8 mouse cellular contexts compared by ENCODE assay signal in genomic region chr7:25710519-25711130, GRCm38 (mm10). TPM values are rescaled to one million over a fixed set of nuclear protein-coding genes. Genes with fewer than 3 reads are reported as not detected.
DNase-seq lines count a peak whose midpoint lies in the region; ATAC-seq lines count a peak whose summit lies in the region.

No protein-coding gene starts in this region.

- DNase-seq in adrenal gland, postnatal 14 days: peak; percentile 68
- no peak for DNase-seq in adrenal gland, adult 8-10 months
- DNase-seq in right cerebral cortex, adult 18-20 months: peak; percentile 81
- no peak for DNase-seq in right cerebral cortex, postnatal 4 days
- DNase-seq in lung, postnatal 10 days: peak; percentile 51
- no peak for DNase-seq in testis, postnatal 10 days (ENCODE audit: low spot score)

- no peaks in the 10 kb centered on the region for H3K27me3 ChIP-seq in hindbrain, embryonic 12.5 days

- no peak overlapping the region for H3K27ac ChIP-seq in hindbrain, embryonic 12.5 days

- no peaks in the 10 kb centered on the region for H3K9me3 ChIP-seq in hindbrain, embryonic 12.5 days (replicated peaks)

- H3K4me3 ChIP-seq in hindbrain, embryonic 12.5 days: no peak overlapping the region

- 10% methylated on average over 7 of the region's 7 CpGs for WGBS in hindbrain, embryonic 12.5 days

- peak overlapping the region; percentile 49 for H3K9ac ChIP-seq in hindbrain, embryonic 12.5 days

- peaks cover 36% of the 10 kb centered on the region for H3K36me3 ChIP-seq in hindbrain, embryonic 12.5 days

- peaks cover 36% of the 10 kb centered on the region for H3K4me1 ChIP-seq in hindbrain, embryonic 12.5 days

- peak overlapping the region; percentile 24 for H3K4me2 ChIP-seq in hindbrain, embryonic 12.5 days (replicated peaks)

- ATAC-seq in hindbrain, embryonic 12.5 days (ENCODE audit: low FRiP score): peak; percentile 23; the same call in 1 of the 2 replicates
- no peak for ATAC-seq in erythroid progenitor cell, adult 5-6 weeks (replicated peaks; ENCODE audit: low FRiP score, poor library complexity, severe bottlenecking)

RNA-seq across cellular contexts. Expression of gene Ccdc97, which starts 8.3 kb away (rescaled TPM):
- 43.8 and 45.0 TPM in 2 replicates for total RNA-seq in adrenal gland, postnatal 14 days (2021)
- 10 to 100 TPM; 51.3 to 63.7 (median 56.9) TPM for total RNA-seq in adrenal gland, adult 8-10 months (2022)
- 32.8 and 36.0 TPM in 2 replicates for polyA plus RNA-seq in hindbrain, embryonic 12.5 days (2016; fragmentation: Nextera tagmentation; extraction: Ambion mirVana)
- 28.1 and 29.9 TPM in 2 replicates for total RNA-seq in erythroid progenitor cell, adult 5-6 weeks (2015; ENCODE audit: low replicate concordance)
- 13.9 and 34.8 TPM in 2 replicates for total RNA-seq in erythroid progenitor cell, adult 5-6 weeks (2017; ENCODE audit: low replicate concordance)

RNA-seq across cellular contexts. Expression of gene Tgfb1, which starts 23.8 kb away (rescaled TPM):
- 52.7 and 68.0 TPM in 2 replicates for total RNA-seq in adrenal gland, postnatal 14 days (2021)
- 10 to 100 TPM; 23.8 to 41.1 (median 32.4) TPM for total RNA-seq in adrenal gland, adult 8-10 months (2022)
- polyA plus RNA-seq in hindbrain, embryonic 12.5 days (2016; fragmentation: Nextera tagmentation; extraction: Ambion mirVana): 1.6 and 1.8 TPM in 2 replicates
- total RNA-seq in erythroid progenitor cell, adult 5-6 weeks (2015; ENCODE audit: low replicate concordance): 72.4 and 95.2 TPM in 2 replicates
- 15.0 and 19.8 TPM in 2 replicates for total RNA-seq in erythroid progenitor cell, adult 5-6 weeks (2017; ENCODE audit: low replicate concordance)

RNA-seq across cellular contexts. Expression of gene B9d2, which starts 30.0 kb away (rescaled TPM):
- total RNA-seq in adrenal gland, postnatal 14 days (2021): 17.8 TPM in 2 replicates
- total RNA-seq in adrenal gland, adult 8-10 months (2022): 10 to 100 TPM; 17.7 to 27.0 (median 21.4) TPM
- 25.9 and 30.8 TPM in 2 replicates for polyA plus RNA-seq in hindbrain, embryonic 12.5 days (2016; fragmentation: Nextera tagmentation; extraction: Ambion mirVana)
- total RNA-seq in erythroid progenitor cell, adult 5-6 weeks (2015; ENCODE audit: low replicate concordance): 8.4 and 8.6 TPM in 2 replicates
- total RNA-seq in erythroid progenitor cell, adult 5-6 weeks (2017; ENCODE audit: low replicate concordance): 2.1 and 10.1 TPM in 2 replicates

RNA-seq across cellular contexts. Expression of gene Tmem91, which starts 35.7 kb away (rescaled TPM):
- 0.78 and 0.86 TPM in 2 replicates for total RNA-seq in adrenal gland, postnatal 14 days (2021)
- under 1 TPM in 1 of 4 experiments, not detected in 3; 0.77 TPM for total RNA-seq in adrenal gland, adult 8-10 months (2022)
- polyA plus RNA-seq in hindbrain, embryonic 12.5 days (2016; fragmentation: Nextera tagmentation; extraction: Ambion mirVana): 3.5 and 4.6 TPM in 2 replicates
- not detected in 2 replicates for total RNA-seq in erythroid progenitor cell, adult 5-6 weeks (2015; ENCODE audit: low replicate concordance)
- 4.2 TPM in 1 of 2 replicates, not detected in the other for total RNA-seq in erythroid progenitor cell, adult 5-6 weeks (2017; ENCODE audit: low replicate concordance)

RNA-seq across cellular contexts. Expression of gene Hnrnpul1, which starts 43.9 kb away (rescaled TPM):
- total RNA-seq in adrenal gland, postnatal 14 days (2021): 119 and 130 TPM in 2 replicates
- total RNA-seq in adrenal gland, adult 8-10 months (2022): 100 to 1,000 TPM in 3 of 4 experiments, 10 to 100 TPM in 1; 97.0 to 132 (median 119) TPM
- 68.6 and 76.6 TPM in 2 replicates for polyA plus RNA-seq in hindbrain, embryonic 12.5 days (2016; fragmentation: Nextera tagmentation; extraction: Ambion mirVana)
- 186 and 195 TPM in 2 replicates for total RNA-seq in erythroid progenitor cell, adult 5-6 weeks (2015; ENCODE audit: low replicate concordance)
- total RNA-seq in erythroid progenitor cell, adult 5-6 weeks (2017; ENCODE audit: low replicate concordance): 179 and 256 TPM in 2 replicates

Comparison
In these comparisons a context has a peak if more than half of its experiments do, and no peak if none do; other contexts are left out.
1. DNase-seq: peak in adrenal gland, postnatal 14 days (single experiment), right cerebral cortex, adult 18-20 months (single experiment) and lung, postnatal 10 days (single experiment); none in adrenal gland, adult 8-10 months (single experiment), right cerebral cortex, postnatal 4 days (single experiment) and testis, postnatal 10 days (single experiment).